Mouse (Mus musculus) stomach, embryonic 16.5 days (tissue): Measurements from ENCODE around the gene Tnip2. TPM values are rescaled to one million over a fixed set of nuclear protein-coding genes. Genes with fewer than 3 reads are reported as not detected.

ENCODE experiments used
- ATAC-seq: fragments of 200-750 bp; cut with Nextera tagmentation; 2 replicates; pipeline ENCODE4 v1.8.0; 2017; ENCODE audit warnings: moderate number of reproducible peaks, moderate TSS enrichment; ENCODE audit not compliant: insufficient read depth, low FRiP score
- H3K27ac ChIP-seq: fragments of 300-500 bp; sonication (generic); 2 replicates; pipeline ENCODE4 v1.5.1; 2014; ENCODE audit warnings: low read length
- H3K27me3 ChIP-seq: fragments of 300-500 bp; sonication (generic); 2 replicates; pipeline ENCODE4 v1.6.1; 2014; ENCODE audit warnings: low read length, control low read depth, mixed read lengths; ENCODE audit not compliant: control insufficient read depth, insufficient read depth
- H3K36me3 ChIP-seq: fragments of 300-500 bp; sonication (generic); 2 replicates; pipeline ENCODE4 v1.6.1; 2014; ENCODE audit warnings: low read length; ENCODE audit not compliant: control insufficient read depth, insufficient read depth
- H3K4me1 ChIP-seq: fragments of 300-500 bp; sonication (generic); 2 replicates; pipeline ENCODE4 v1.6.1; 2014; ENCODE audit warnings: low read length, control low read depth, mixed read lengths; ENCODE audit not compliant: control insufficient read depth, insufficient read depth
- H3K4me2 ChIP-seq: fragments of 300-500 bp; sonication (generic); 2 replicates; pipeline ENCODE4 v1.6.1; 2014; ENCODE audit warnings: low read depth, low read length, mixed read lengths
- H3K4me3 ChIP-seq: fragments of 300-500 bp; sonication (generic); replicated peaks from 2 replicates; pipeline ENCODE4 v1.5.1; 2014; ENCODE audit warnings: mild to moderate bottlenecking, low read length
- H3K9ac ChIP-seq: fragments of 300-500 bp; sonication (generic); 2 replicates; pipeline ENCODE4 v1.6.1; 2014; ENCODE audit warnings: low read length
- H3K9me3 ChIP-seq: fragments of 300-500 bp; sonication (generic); replicated peaks from 2 replicates; pipeline ENCODE4 v1.6.1; 2016; ENCODE audit warnings: low read length, control low read depth; ENCODE audit not compliant: control insufficient read depth
- WGBS: fragments of 180-500 bp; shearing (Covaris S2); extraction: QIAGEN DNeasy Blood & Tissue Kit; methylation state at CpG from one replicate; pipeline ENCODE4 v1.1.7; 2014; 5-methylcytosine and 5-hydroxymethylcytosine counted together
- polyA plus RNA-seq: library from polyadenylated mRNA; unstranded; fragments of >200 nt; fragmentation: Nextera tagmentation; extraction: Ambion mirVana; gene quantifications from 2 replicates; pipeline ENCODE4 v1.2.1, GENCODE M21; 2015

The Tnip2 gene
- polyA plus RNA-seq, 1 experiment from 2014 or later, result 29.2 TPM

DNA sequence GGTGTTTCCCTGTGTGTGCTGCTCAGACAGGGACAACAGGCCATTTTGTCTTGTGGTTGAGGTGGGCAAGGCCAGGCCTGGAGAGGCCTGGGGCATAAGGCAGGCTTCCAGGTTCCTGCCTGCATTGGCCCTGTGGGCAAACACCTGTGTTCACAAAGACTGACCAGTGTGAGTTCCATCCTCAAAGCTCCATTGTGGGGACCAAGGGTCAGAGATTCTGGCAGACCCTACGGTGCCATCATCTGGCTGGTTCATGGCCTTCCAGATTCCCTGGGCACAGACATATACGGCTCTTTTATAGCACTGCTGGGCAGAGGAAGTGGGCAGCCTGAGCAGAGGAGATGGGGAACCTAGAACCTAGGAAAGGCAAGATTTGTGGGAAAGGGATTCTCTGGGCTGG, 13.6 kb upstream of the Tnip2 start:
- peaks cover 6% of the 10 kb centered on the region; the same call in 1 of the 2 replicates for H3K4me1 ChIP-seq
- H3K36me3 ChIP-seq, result no peaks in the 10 kb centered on the region
- no peaks in the 10 kb centered on the region for H3K9me3 ChIP-seq
- H3K4me2 ChIP-seq, result no peak overlapping the region
- WGBS, result 89% methylated on average over 2 of the region's 2 CpGs
- ATAC-seq, result no peak
- H3K9ac ChIP-seq, result no peak overlapping the region
- no peak overlapping the region for H3K4me3 ChIP-seq
- H3K27ac ChIP-seq, result no peak overlapping the region
- H3K27me3 ChIP-seq, result no peaks in the 10 kb centered on the region

DNA sequence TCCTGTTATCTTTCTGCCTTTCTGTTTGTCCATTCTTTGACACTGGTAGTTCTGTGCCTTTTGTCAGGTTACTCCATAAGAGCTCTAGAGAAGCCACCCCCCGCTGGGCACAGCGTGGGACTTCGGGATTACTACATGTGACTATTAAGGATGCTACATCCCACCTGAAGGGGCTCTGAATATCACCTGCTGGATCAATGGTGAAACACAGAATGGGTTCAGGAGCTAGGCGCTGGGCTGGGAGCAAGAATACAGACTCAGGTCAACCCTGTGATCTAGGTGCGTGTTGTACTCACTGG, 12.6 kb upstream of the Tnip2 start:
- peak overlapping the region; percentile 72; the same call in 1 of the 2 replicates for H3K9ac ChIP-seq
- 46% methylated on average over 5 of the region's 5 CpGs for WGBS
- ATAC-seq, result no peak
- no peaks in the 10 kb centered on the region for H3K9me3 ChIP-seq
- H3K27ac ChIP-seq, result peak overlapping the region; percentile 38; the same call in 1 of the 2 replicates
- no peaks in the 10 kb centered on the region for H3K36me3 ChIP-seq
- H3K4me1 ChIP-seq, result peaks cover 6% of the 10 kb centered on the region; the same call in 1 of the 2 replicates
- peak overlapping the region; percentile 81 for H3K4me2 ChIP-seq
- H3K4me3 ChIP-seq, result peak overlapping the region; percentile 69
- no peaks in the 10 kb centered on the region for H3K27me3 ChIP-seq

DNA sequence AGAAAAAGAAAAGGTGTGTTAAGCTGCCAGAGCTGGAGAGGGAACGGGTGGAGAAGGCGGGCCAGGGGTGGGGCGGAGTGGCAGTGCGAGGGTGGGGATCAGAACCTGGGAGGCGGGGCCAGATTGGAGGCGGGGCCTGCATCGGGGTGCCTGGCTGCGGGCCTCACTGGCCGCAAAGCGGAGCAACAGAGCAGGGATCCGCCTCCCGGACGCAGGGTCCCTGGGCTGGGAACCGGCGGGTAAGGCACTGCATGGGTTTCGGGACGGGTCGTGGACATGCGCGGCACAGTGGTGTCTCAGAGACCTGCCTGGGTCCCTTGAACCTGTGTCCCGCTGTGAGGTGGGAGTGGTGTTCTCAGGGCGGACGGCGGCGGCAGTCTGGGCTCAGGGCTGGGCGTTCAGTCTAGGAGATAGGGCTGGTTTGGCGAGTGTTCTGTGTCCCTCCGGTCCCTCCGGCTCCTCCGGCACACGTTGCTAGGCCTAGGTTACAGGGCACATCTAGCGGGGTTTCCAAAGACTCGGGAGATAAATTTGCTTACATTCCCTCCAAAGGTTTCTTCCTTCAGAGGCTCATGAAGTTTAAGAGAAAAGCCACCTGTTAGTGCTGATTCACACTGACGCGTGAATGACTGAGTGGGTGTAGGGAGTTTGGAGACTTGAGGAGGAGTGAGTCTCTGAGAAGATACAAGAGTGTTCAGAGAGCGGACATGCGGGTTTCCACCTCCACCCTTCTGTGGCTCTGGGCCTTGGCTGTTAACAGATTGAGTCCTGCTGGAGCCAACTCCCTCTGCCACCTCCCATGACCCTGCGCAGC, 12.1 kb upstream of the Tnip2 start, which contains the start of gene Sh3bp2:
Gene Sh3bp2 (plus strand): TSS at position 176 of the 814 bp plus-strand sequence.
- Histone ChIP-seq H3K27ac (peak within 1 kb of the TSS; percentile 38; the same call in 1 of the 2 replicates), H3K4me2 (peak within 1 kb of the TSS; percentile 81), H3K9ac (peak within 1 kb of the TSS; percentile 72), H3K36me3 (no peaks in the 10 kb centered on the region), H3K4me1 (peaks cover 10% of the 10 kb centered on the region), H3K27me3 (no peaks in the 10 kb centered on the region), H3K9me3 (no peaks in the 10 kb centered on the region), H3K4me3 (peak within 1 kb of the TSS; percentile 69)
- ATAC-seq, result peak; percentile 94
- WGBS, result 3% methylated on average over 38 of the region's 38 CpGs

DNA sequence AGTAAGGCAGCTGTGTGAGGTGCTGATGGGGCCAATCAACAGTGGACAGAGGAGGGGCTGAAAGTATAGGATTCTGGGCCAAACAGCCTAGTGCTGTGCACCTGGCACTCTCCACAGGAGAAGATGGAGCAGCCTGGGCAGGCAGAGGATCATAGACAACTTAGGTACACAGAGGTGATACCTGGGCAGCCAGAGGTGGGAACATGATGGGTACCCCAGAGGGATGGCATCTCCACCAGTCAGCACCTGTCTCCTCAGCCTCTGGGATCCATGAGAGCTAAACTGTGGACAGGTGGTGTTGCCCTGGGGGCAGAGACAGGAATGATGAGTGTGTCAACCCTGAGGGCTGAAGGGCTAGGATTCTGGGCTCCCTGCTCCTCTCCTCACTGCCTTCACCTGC, 10.7 kb upstream of the Tnip2 start:
- H3K4me2 ChIP-seq, result no peak overlapping the region
- ATAC-seq, result no peak

GRCm38 (mm10) chr5:34523958-34524485, 10.2 kb upstream of the Tnip2 start:
- no peak overlapping the region for H3K4me2 ChIP-seq
- no peak for ATAC-seq
- WGBS, result 59% methylated on average over 4 of the region's 4 CpGs
- peaks cover 13% of the 10 kb centered on the region for H3K4me1 ChIP-seq
- H3K27ac ChIP-seq, result no peak overlapping the region
- H3K9me3 ChIP-seq, result no peaks in the 10 kb centered on the region
- no peak overlapping the region for H3K4me3 ChIP-seq
- no peak overlapping the region for H3K9ac ChIP-seq
- no peaks in the 10 kb centered on the region for H3K36me3 ChIP-seq
- no peaks in the 10 kb centered on the region for H3K27me3 ChIP-seq

More for the DNA sequence above, 10.7 kb upstream of the Tnip2 start:
- Histone ChIP-seq H3K4me3 (no peak overlapping the region), H3K4me1 (peaks cover 13% of the 10 kb centered on the region), H3K9me3 (no peaks in the 10 kb centered on the region), H3K36me3 (no peaks in the 10 kb centered on the region), H3K27ac (no peak overlapping the region), H3K27me3 (no peaks in the 10 kb centered on the region), H3K9ac (no peak overlapping the region)

GRCm38 (mm10) chr5:34521337-34521736, 7.5 kb upstream of the Tnip2 start:
- H3K36me3 ChIP-seq, result no peaks in the 10 kb centered on the region
- WGBS, result 72% methylated on average over 3 of the region's 3 CpGs
- H3K9ac ChIP-seq, result no peak overlapping the region
- no peaks in the 10 kb centered on the region for H3K27me3 ChIP-seq
- no peak overlapping the region for H3K4me2 ChIP-seq
- H3K9me3 ChIP-seq, result no peaks in the 10 kb centered on the region
- H3K4me3 ChIP-seq, result no peak overlapping the region
- no peak overlapping the region for H3K27ac ChIP-seq
- peaks cover 11% of the 10 kb centered on the region for H3K4me1 ChIP-seq
- no peak for ATAC-seq

- H3K9me3 ChIP-seq, result no peaks in the 10 kb centered on the region
- H3K4me3 ChIP-seq, result no peak overlapping the region
- ATAC-seq, result no peak
- H3K27me3 ChIP-seq, result no peaks in the 10 kb centered on the region
- no peak overlapping the region for H3K9ac ChIP-seq
- no peaks in the 10 kb centered on the region for H3K36me3 ChIP-seq
- no peak overlapping the region for H3K27ac ChIP-seq
- peaks cover 7% of the 10 kb centered on the region for H3K4me1 ChIP-seq
- no peak overlapping the region for H3K4me2 ChIP-seq
- 55% methylated on average over 11 of the region's 11 CpGs for WGBS
Measured at GRCm38 (mm10) chr5:34520458-34521209, 6.8 kb upstream of the Tnip2 start.

GRCm38 (mm10) chr5:34519389-34519910, 5.7 kb upstream of the Tnip2 start:
- 77% methylated on average over 9 of the region's 9 CpGs for WGBS
- ATAC-seq, result no peak

DNA sequence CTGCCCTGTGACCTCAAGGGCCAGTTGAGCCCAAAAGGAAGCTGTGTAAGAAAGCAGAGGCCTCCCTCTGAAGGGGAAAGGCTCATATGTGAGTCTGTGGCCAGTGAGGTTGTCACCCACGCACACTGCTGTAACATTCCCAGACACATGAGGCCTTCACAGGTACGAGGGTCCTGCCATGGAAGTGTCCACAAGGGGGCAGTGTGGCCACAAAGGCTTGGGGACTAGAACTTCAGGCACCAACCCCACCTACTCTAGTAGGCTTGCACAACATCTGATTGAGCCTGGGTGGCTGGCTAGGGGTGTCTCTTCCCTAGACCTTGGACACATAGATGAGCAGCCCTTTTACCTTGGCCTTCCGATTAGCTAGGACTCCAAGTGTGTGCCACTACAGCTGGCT, 4.1 kb upstream of the Tnip2 start:
- no peaks in the 10 kb centered on the region for H3K9me3 ChIP-seq
- no peaks in the 10 kb centered on the region for H3K36me3 ChIP-seq
- H3K9ac ChIP-seq, result no peak overlapping the region
- no peak overlapping the region for H3K4me2 ChIP-seq
- no peaks in the 10 kb centered on the region for H3K27me3 ChIP-seq
- H3K27ac ChIP-seq, result no peak overlapping the region
- WGBS, result 20% methylated on average over 3 of the region's 3 CpGs
- H3K4me3 ChIP-seq, result no peak overlapping the region
- peaks cover 13% of the 10 kb centered on the region for H3K4me1 ChIP-seq
- ATAC-seq, result no peak

More at GRCm38 (mm10) chr5:34519389-34519910, 5.7 kb upstream of the Tnip2 start:
- Histone ChIP-seq H3K9me3 (no peaks in the 10 kb centered on the region), H3K27ac (no peak overlapping the region), H3K27me3 (no peaks in the 10 kb centered on the region), H3K9ac (no peak overlapping the region), H3K4me3 (no peak overlapping the region), H3K36me3 (no peaks in the 10 kb centered on the region), H3K4me1 (peaks cover 8% of the 10 kb centered on the region), H3K4me2 (no peak overlapping the region)
